Mouse (Mus musculus) hindbrain, embryonic 15.5 days (tissue): ENCODE results near the gene Rab36. TPM values are rescaled to one million over a fixed set of nuclear protein-coding genes. Genes with fewer than 3 reads are reported as not detected.

Experiments
- ATAC-seq: fragments of 200-750 bp; cut with Nextera tagmentation; 2 replicates; pipeline ENCODE4 v1.8.0; 2017; ENCODE audit warnings: low read depth, moderate number of reproducible peaks, moderate TSS enrichment; ENCODE audit not compliant: low FRiP score
- H3K27ac ChIP-seq: fragments of 300-500 bp; sonication (generic); replicated peaks from 2 replicates; pipeline ENCODE4 v1.5.1; 2015; ENCODE audit warnings: mild to moderate bottlenecking, inconsistent platforms
- H3K27me3 ChIP-seq: fragments of 300-500 bp; sonication (generic); 2 replicates; pipeline ENCODE4 v1.6.1; 2015; ENCODE audit warnings: control low read depth, inconsistent platforms
- H3K36me3 ChIP-seq: fragments of 300-500 bp; sonication (generic); 2 replicates; pipeline ENCODE4 v1.6.1; 2015; ENCODE audit warnings: control low read depth, inconsistent platforms
- H3K4me1 ChIP-seq: fragments of 300-500 bp; sonication (generic); replicated peaks from 2 replicates; pipeline ENCODE4 v1.6.1; 2015; ENCODE audit warnings: control low read depth, inconsistent platforms
- H3K4me2 ChIP-seq: fragments of 300-500 bp; sonication (generic); 2 replicates; pipeline ENCODE4 v1.6.1; 2015; ENCODE audit warnings: moderate library complexity, mild to moderate bottlenecking, inconsistent platforms
- H3K4me3 ChIP-seq: fragments of 300-500 bp; sonication (generic); 2 replicates; pipeline ENCODE4 v1.5.1; 2015; ENCODE audit warnings: mild to moderate bottlenecking, inconsistent platforms
- H3K9ac ChIP-seq: fragments of 300-500 bp; sonication (generic); 2 replicates; pipeline ENCODE4 v1.6.1; 2015; ENCODE audit warnings: inconsistent platforms
- H3K9me3 ChIP-seq: fragments of 300-500 bp; sonication (generic); 2 replicates; pipeline ENCODE4 v1.6.1; 2016; ENCODE audit warnings: control low read depth, inconsistent platforms
- WGBS: fragments of 180-500 bp; shearing (Covaris S2); methylation state at CpG from one replicate; pipeline ENCODE4 v1.1.7; 2015; 5-methylcytosine and 5-hydroxymethylcytosine counted together
- polyA plus RNA-seq: library from polyadenylated mRNA; unstranded; fragments of >200 nt; fragmentation: Nextera tagmentation; extraction: Ambion mirVana; gene quantifications from 2 replicates; pipeline ENCODE4 v1.2.1, GENCODE M21; 2015

Rab36 gene
- polyA plus RNA-seq, 1 experiment from 2014 or later: 21.7 TPM

DNA sequence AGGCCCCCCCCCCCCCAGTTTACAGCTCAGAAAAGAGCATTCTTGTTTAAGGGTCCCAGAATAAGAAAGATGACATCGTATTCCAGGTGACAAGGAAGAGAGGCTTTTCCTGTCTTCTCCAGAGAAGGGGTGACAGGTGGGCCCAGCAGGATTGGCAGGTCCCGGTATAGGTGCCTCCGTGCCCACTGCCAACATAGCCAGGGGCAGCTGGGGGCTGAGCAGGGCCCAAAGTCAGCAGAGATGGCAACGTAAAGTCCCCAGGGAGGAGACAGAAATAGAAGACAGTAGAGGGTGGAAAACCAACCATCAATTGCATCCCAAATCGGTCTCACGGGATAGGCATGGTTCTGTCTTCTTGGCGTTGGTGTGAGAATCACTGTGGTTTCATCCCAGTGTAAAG is 11.9 kb downstream of the Rab36 start:
- no peak for ATAC-seq
- H3K9me3 ChIP-seq: no peaks in the 10 kb centered on the region
- 94% methylated on average over 7 of the region's 7 CpGs for WGBS

DNA sequence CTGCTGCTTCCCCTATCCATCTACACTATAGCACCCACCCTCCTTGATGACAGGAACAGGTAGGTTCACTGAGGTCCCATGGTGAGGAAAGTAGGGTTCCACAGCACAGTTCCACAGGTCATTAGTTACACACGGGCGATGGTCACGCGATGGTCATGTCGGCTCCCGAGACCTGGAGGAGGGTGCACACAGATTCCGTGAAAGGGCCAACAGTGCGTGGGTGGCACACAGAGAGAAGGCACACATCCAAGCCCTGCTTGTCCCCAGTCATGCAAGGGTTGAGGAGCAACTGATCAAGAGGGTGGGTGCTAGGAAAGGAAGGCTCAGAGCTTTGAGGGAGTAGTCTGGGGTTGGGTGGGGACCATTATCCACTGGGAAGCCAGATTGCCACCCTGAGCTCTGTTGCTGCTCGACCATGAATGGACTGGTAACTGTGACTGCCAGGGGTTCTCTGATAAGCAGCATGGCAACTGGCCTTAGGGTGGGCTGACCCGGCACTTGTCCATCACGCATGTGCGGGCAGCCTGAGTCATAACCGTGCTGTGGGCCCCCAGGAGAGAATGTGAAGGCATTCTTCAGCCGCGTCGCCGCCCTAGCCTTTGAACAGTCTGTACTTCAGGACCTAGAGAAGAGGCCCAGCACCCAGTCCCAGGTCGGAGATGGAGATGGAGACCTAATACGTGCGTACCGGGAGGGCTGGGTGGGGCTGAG is 14.7 kb downstream of the Rab36 start:
- WGBS: 92% methylated on average over 21 of the region's 21 CpGs
- Histone ChIP-seq H3K4me1 (peaks cover 10% of the 10 kb centered on the region), H3K9ac (no peak overlapping the region), H3K27ac (no peak overlapping the region), H3K4me3 (no peak overlapping the region), H3K9me3 (no peaks in the 10 kb centered on the region), H3K36me3 (no peaks in the 10 kb centered on the region), H3K27me3 (no peaks in the 10 kb centered on the region), H3K4me2 (no peak overlapping the region)
- ATAC-seq: no peak

More for the DNA sequence above, 11.9 kb downstream of the Rab36 start:
- H3K27me3 ChIP-seq: no peaks in the 10 kb centered on the region
- H3K4me2 ChIP-seq: no peak overlapping the region
- no peak overlapping the region for H3K4me3 ChIP-seq
- no peak overlapping the region for H3K9ac ChIP-seq
- peaks cover 6% of the 10 kb centered on the region; the same call in 1 of the 2 replicates for H3K36me3 ChIP-seq
- H3K4me1 ChIP-seq: no peaks in the 10 kb centered on the region
- no peak overlapping the region for H3K27ac ChIP-seq

DNA sequence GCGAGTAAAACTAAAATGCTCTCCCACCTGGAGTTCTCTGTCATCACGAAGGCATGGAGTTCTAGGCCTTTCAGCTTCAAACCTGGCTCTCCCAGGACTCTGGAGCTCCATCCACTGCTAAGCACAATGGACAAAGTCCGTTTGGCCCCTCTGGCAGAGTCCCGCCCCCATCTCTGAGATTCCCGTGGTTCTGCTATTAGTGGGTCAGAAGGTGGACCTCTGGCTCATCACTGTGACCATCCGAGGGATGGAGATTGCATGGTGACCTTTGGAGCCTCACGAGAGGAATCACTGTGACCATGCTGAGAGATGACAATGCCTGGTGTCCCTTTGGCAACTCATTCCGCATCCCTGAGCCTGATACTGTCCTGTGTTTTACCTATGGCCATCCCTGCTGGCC is 16.0 kb downstream of the Rab36 start:
- Histone ChIP-seq H3K4me3 (no peak overlapping the region), H3K9me3 (no peaks in the 10 kb centered on the region), H3K36me3 (no peaks in the 10 kb centered on the region), H3K27me3 (no peaks in the 10 kb centered on the region), H3K4me2 (no peak overlapping the region), H3K9ac (no peak overlapping the region), H3K27ac (no peak overlapping the region), H3K4me1 (peaks cover 14% of the 10 kb centered on the region)
- WGBS: 75% methylated on average over 8 of the region's 8 CpGs
- no peak for ATAC-seq

DNA sequence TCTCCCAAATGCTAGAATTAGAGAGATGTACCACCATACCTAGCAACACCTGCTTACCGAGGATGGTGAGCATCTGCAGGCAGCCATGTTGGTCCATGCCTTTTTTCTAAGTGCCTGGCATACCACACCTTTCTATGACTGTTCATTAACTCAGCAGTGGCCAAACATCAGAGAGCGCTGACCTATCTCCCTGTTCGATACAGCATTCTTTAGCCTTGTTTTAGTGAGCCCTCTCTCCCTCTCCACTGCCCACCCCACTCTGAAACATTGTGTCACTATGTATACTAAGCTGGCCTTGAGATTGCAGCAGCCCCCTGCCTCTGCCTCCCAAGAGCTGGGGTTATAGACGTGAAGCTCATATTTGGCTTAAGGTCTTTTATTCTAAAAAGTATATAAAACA is 16.8 kb downstream of the Rab36 start:
- no peak for ATAC-seq
- no peak overlapping the region for H3K27ac ChIP-seq
- H3K4me2 ChIP-seq: no peak overlapping the region
- 86% methylated on average over 4 of the region's 4 CpGs for WGBS
- no peaks in the 10 kb centered on the region for H3K27me3 ChIP-seq
- no peaks in the 10 kb centered on the region for H3K36me3 ChIP-seq
- H3K4me3 ChIP-seq: no peak overlapping the region
- peaks cover 14% of the 10 kb centered on the region for H3K4me1 ChIP-seq
- H3K9me3 ChIP-seq: no peaks in the 10 kb centered on the region
- H3K9ac ChIP-seq: no peak overlapping the region

DNA sequence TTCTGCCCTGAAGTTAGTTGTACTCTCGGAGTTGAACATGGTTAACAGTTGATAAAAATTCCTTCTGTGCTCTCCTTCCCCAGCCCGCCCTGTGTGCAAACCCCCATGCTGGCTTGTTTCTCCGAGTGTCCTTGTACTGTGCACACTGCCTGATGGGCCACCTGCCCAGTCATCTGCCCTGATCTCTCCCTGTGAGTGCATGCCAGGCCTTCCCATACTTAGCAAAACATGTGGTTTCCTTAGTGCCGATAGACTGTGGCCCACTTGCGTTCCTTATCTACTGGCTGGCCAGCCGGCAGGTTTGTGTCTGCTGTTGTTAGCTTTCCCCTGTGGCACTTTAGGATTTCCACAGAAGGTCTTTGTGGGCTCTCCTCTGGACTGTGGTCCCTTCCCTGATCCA is 17.3 kb downstream of the Rab36 start:
- Histone ChIP-seq H3K36me3 (no peaks in the 10 kb centered on the region), H3K27me3 (no peaks in the 10 kb centered on the region), H3K27ac (no peak overlapping the region), H3K4me3 (no peak overlapping the region), H3K9me3 (no peaks in the 10 kb centered on the region), H3K4me1 (peaks cover 18% of the 10 kb centered on the region), H3K9ac (no peak overlapping the region), H3K4me2 (no peak overlapping the region)
- 70% methylated on average over 6 of the region's 6 CpGs for WGBS
- no peak for ATAC-seq

DNA sequence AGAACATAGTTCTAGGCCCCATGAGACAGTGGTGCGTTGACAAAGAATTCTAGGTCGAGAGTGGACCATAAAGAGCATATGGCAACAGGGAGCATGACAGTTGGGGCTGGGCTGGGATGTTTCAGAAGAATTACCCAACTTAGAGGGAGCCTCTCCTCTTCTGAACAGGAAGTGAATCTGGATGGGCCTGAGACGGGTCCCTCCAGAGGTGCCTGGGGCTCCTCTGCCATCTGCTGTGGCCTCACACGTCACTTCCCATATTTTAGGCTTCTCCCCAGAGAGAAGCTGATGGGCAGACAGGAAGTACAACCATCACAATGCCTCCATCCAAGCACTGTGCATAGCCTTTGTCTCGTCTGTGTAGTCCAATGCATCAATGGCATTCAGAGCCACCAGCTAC is 18.8 kb downstream of the Rab36 start:
- H3K4me2 ChIP-seq: no peak overlapping the region
- 48% methylated on average over 5 of the region's 5 CpGs for WGBS
- peaks cover 28% of the 10 kb centered on the region for H3K4me1 ChIP-seq
- H3K27me3 ChIP-seq: no peaks in the 10 kb centered on the region
- no peak overlapping the region for H3K9ac ChIP-seq
- no peaks in the 10 kb centered on the region for H3K9me3 ChIP-seq
- H3K36me3 ChIP-seq: no peaks in the 10 kb centered on the region
- no peak for ATAC-seq
- H3K27ac ChIP-seq: no peak overlapping the region
- H3K4me3 ChIP-seq: no peak overlapping the region

DNA sequence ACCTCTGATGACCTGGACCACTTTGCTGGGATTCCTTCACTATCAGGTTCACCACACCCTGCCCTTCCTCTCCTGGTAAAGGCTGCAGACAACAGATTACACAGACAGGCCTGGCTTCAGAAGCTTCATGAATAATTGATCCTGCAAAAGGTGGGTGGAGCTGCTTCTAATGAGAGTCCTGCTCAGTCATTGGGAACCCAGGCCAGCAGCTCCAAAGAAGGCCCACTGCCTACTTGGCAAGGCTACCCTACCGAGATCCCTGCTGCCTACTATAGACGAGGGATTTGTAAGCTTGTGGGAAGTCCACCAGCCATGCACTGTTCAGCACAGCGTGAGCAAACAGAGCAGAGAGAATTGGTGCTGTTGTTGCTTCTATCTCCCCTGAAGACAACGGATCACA is 19.4 kb downstream of the Rab36 start:
- H3K27me3 ChIP-seq: no peaks in the 10 kb centered on the region
- no peaks in the 10 kb centered on the region for H3K9me3 ChIP-seq
- H3K27ac ChIP-seq: no peak overlapping the region; the same call in 1 of the 2 replicates
- peaks cover 30% of the 10 kb centered on the region for H3K4me1 ChIP-seq
- no peaks in the 10 kb centered on the region for H3K36me3 ChIP-seq
- no peak for ATAC-seq
- H3K4me3 ChIP-seq: no peak overlapping the region
- H3K4me2 ChIP-seq: no peak overlapping the region; the same call in 1 of the 2 replicates
- WGBS: 4% methylated on average over 4 of the region's 4 CpGs
- no peak overlapping the region for H3K9ac ChIP-seq

DNA sequence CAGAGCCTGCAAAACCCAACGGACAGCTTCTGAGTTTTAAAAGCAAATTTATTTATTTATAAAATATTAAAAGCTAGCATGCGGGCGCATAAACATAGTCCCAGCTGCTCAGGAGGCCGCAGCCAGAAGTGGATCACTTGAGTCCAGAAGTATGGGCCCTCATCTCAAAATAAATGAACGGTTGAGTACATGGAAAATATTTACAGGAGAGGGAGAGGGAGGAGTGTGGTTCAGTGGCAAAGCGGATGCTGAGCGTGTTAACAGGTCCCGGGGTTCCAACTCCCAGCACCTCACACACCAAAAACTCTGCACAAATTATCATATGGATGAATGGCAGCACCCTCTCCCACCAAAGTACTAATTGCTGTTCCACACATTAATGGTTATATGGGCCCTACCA is 21.5 kb downstream of the Rab36 start:
- H3K4me2 ChIP-seq: no peak overlapping the region
- H3K27ac ChIP-seq: no peak overlapping the region
- no peak overlapping the region for H3K9ac ChIP-seq
- H3K27me3 ChIP-seq: no peaks in the 10 kb centered on the region
- no peak overlapping the region for H3K4me3 ChIP-seq
- no peak for ATAC-seq
- 80% methylated on average over 8 of the region's 8 CpGs for WGBS
- no peaks in the 10 kb centered on the region for H3K9me3 ChIP-seq
- H3K4me1 ChIP-seq: peaks cover 51% of the 10 kb centered on the region
- H3K36me3 ChIP-seq: no peaks in the 10 kb centered on the region

DNA sequence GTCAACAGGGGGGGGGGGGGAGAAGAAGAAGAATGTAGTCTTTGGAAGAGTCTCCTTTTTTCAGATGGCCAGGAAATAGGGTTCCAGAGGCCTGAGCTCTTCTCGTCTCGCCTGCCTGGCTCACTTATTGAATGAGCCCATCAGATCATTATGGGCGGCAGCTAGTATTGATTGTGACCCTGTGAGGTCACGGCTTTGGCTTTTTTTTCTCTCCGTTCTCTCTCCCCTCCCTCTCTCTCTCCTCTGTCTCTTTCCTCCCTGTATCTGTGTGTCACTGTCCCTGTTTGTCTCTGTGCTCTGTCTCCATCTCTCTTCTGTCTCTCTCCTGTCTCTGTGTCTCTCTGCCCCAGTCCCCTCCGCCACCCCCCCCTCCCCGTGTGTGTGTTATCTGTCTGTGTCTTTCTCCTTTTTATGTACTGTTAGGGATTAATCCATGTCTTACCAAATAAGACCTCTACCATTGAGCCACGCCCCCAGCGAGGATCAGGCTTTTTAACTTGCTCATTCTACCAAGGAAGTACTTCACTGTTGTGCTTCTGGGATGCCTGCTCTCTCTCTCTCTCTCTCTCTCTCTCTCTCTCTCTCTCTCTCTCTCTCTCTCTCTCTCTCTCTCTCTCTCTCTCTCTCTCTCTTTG is 22.0 kb downstream of the Rab36 start:
- no peaks in the 10 kb centered on the region for H3K9me3 ChIP-seq
- H3K4me3 ChIP-seq: 0 out of 2 replicates have a peak overlapping the region, but pooled peaks have one; percentile 64
- H3K27me3 ChIP-seq: no peaks in the 10 kb centered on the region
- 21% methylated on average over 9 of the region's 9 CpGs for WGBS
- no peak overlapping the region for H3K9ac ChIP-seq
- no peak overlapping the region for H3K27ac ChIP-seq
- H3K4me1 ChIP-seq: peaks cover 56% of the 10 kb centered on the region
- H3K4me2 ChIP-seq: peak overlapping the region; percentile 92
- no peak for ATAC-seq
- H3K36me3 ChIP-seq: no peaks in the 10 kb centered on the region

DNA sequence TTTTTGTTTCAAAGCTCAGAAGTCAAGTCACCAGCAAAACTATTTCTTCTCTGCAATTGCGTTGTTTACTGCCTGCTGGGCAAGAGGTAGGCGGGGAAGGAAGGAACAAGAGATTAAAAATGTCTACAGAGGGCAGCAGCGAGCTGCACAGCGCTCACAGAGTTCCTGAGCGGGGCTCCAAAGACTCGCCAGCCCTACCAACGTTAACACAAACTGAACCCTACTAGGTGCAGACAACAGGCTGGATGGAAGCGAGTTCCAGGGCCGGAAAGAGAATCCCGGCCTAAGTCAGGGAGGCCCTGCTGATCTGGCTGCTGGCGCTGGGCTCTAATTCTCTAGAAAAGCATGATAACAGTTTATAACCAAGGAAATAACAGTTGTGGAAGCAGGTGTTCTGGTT is 22.5 kb downstream of the Rab36 start:
- peak overlapping the region; percentile 64 for H3K4me3 ChIP-seq
- no peak for ATAC-seq
- no peaks in the 10 kb centered on the region for H3K9me3 ChIP-seq
- peaks cover 62% of the 10 kb centered on the region for H3K4me1 ChIP-seq
- no peak overlapping the region for H3K27ac ChIP-seq
- 1% methylated on average over 11 of the region's 11 CpGs for WGBS
- H3K9ac ChIP-seq: no peak overlapping the region
- H3K36me3 ChIP-seq: no peaks in the 10 kb centered on the region
- H3K27me3 ChIP-seq: no peaks in the 10 kb centered on the region
- peak overlapping the region; percentile 92 for H3K4me2 ChIP-seq

DNA sequence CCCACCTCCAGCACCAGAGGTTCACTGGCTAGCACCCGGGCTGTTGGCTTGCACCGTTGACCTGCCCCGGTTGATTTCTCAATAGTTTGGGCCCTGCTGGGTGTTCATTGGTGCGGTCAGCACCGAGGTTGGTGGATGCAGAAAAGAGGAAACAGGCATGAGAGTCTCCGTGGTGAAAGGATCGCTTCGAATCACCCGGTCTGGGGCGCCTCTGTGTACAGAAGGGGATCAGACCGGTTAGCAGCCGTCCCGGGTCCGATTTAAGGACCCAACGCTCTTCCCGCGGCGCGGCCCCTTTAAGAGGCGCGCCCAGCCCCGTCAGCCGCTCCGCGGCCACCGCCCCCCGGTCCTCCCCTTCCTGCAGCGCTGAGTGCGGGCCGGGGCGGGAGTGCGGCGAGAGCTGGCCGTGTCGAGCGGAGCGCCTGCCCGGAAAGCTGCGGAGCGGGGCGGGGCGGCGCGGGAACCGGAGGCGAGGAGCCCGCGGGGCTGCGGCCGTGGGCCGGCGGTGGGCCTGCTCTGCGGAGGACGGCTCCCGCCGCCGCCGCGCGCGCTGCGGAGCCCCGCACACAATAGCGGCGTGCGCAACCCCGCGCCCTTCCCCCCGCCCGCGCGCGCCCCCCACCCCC is 23.5 kb downstream of the Rab36 start, which contains the start of gene Bcr:
Gene Bcr, plus strand, starts transcription at position 376 of the 626 bp plus-strand sequence.
- no peaks in the 10 kb centered on the region for H3K27me3 ChIP-seq
- peak within 1 kb of the TSS; percentile 94 for H3K27ac ChIP-seq
- peak within 1 kb of the TSS; percentile 86 for H3K9ac ChIP-seq
- H3K4me1 ChIP-seq: peaks cover 71% of the 10 kb centered on the region
- peak; percentile 88 for ATAC-seq
- H3K9me3 ChIP-seq: no peaks in the 10 kb centered on the region
- under 1% methylated on average over 50 of the region's 73 CpGs for WGBS
- H3K4me2 ChIP-seq: peak within 1 kb of the TSS; percentile 92
- no peaks in the 10 kb centered on the region for H3K36me3 ChIP-seq
- H3K4me3 ChIP-seq: peak within 1 kb of the TSS; percentile 64

DNA sequence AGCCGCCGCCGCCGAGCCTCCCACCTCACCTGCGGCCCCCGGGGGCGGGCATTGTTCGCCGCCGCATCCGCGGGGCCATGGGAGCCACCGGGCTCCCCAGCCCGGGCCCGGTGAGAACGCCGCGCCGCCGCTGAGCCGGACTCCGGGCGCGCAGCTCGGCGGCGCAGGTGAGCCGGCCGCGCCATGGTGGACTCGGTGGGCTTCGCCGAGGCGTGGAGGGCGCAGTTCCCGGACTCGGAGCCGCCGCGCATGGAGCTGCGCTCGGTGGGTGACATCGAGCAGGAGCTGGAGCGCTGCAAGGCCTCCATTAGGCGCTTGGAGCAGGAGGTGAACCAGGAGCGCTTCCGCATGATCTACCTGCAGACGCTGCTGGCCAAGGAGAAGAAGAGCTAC is 24.0 kb downstream of the Rab36 start:
- WGBS: 0% methylated on average over 41 of the region's 48 CpGs
- Histone ChIP-seq H3K27ac (peak overlapping the region; percentile 94), H3K9ac (peak overlapping the region; percentile 86), H3K9me3 (no peaks in the 10 kb centered on the region), H3K4me2 (peak overlapping the region; percentile 92), H3K36me3 (no peaks in the 10 kb centered on the region), H3K4me1 (peaks cover 73% of the 10 kb centered on the region), H3K4me3 (peak overlapping the region; percentile 64), H3K27me3 (no peaks in the 10 kb centered on the region)
- no peak for ATAC-seq
